Mouse (Mus musculus): ENCODE measurements around the gene Tle6.

DNA sequence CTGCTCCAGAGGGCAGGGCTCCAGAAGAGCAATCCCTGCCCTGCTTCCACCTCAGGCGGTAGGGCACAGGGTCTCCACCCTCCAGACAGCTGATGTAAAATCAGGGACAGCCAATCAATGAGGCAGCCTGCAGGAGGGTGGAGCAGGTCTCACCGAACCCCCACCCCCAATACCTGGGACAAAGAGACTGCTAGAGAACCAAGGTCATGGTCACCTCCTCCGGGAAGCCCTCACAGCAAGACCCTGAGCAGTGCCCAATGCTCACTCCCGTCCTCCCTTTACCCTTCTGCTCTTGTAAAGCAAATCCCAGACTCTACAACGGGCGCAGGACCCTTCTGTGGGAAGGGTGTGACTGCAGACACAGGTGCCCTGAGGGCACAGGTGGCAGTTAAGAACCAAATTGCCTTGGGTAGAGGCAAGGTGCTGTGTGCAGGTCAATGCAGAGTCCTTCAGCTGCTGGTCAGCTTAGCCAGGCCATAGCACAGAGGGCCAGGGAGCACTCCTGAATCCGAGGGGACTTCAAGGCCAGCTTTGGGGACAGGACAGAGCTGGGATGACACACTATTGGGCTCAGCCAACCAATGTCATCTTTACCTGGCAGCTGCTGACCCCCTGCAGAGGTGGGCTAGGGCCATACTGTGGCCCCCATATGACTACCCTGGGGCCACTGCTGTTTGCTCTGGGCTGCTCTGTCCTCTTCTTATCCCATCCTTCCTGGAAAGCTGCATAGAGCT lies 58.0 kb downstream of the Tle6 start:
- TF ChIP-seq POLR2A (IDR thresholded peaks at IDR 0.05; ENCODE audit: control insufficient read depth in 1 of 2, insufficient read depth in 1 of 2, low read depth in 1 of 2, low read length in 2 of 2, poor library complexity in 1 of 2): no peak
- TF ChIP-seq EP300 (IDR thresholded peaks at IDR 0.05; ENCODE audit: low read depth in 1 of 2, low read length in 2 of 2): no peak
- no peak for TF ChIP-seq CTCF (IDR thresholded peaks at IDR 0.05 in 2 of 3, conservative IDR thresholded peaks at IDR 0.05 in 1 of 3; ENCODE audit: control insufficient read depth in 1 of 3, insufficient read depth in 1 of 3, low read depth in 2 of 3, low read length in 3 of 3, poor library complexity in 1 of 3, severe bottlenecking in 1 of 3)
- no peak for TF ChIP-seq NRF1 (IDR thresholded peaks at IDR 0.05; ENCODE audit: insufficient read depth, low read depth, low read length, poor library complexity, severe bottlenecking)
- TF ChIP-seq JUND (IDR thresholded peaks at IDR 0.05; ENCODE audit: low read depth, low read length): no peak
- TF ChIP-seq GABPA (IDR thresholded peaks at IDR 0.05; ENCODE audit: low read depth, low read length): no peak
- no peak for TF ChIP-seq MAX (IDR thresholded peaks at IDR 0.05; ENCODE audit: low read length)
